Mouse (Mus musculus): ENCODE results near the gene Oat. TPM values are rescaled to one million over a fixed set of nuclear protein-coding genes. Genes with fewer than 3 reads are reported as not detected.
A peak's percentile ranks its signal among the peaks of the same experiment; 100 is the strongest.

Gene Oat
- polyA plus RNA-seq (2012; fragmentation: generic; extraction: Trizol), result 78.1 TPM
- long read RNA-seq, experiment 1, transcript Oat-201 (10 exons, 2,152 nt), result major isoform, 47 of 61 reads
- long read RNA-seq, experiment 1, partial matches to known transcripts, result 12 of 61 reads
- long read RNA-seq, experiment 1, other reads (novel, unspliced or antisense), result 2 of 61 reads
- long read RNA-seq, experiment 2, transcript Oat-201 (10 exons, 2,152 nt), result major isoform, 318 of 334 reads
- long read RNA-seq, experiment 2, partial matches to known transcripts, result 9 of 334 reads
- long read RNA-seq, experiment 2, other reads (novel, unspliced or antisense), result 7 of 334 reads

GRCm38 (mm10) chr7:132576116-132576650, at the start of gene Oat:
Gene Oat (minus strand): TSS chr7:132576398.
- peak; percentile 13 for TF ChIP-seq CTCF (IDR thresholded peaks at IDR 0.05; ENCODE audit: control insufficient read depth, insufficient read depth, insufficient read length)
- TF ChIP-seq MYOD1 (IDR thresholded peaks at IDR 0.05; ENCODE audit: control insufficient read depth, insufficient read length, low read depth), result no peak
- no peak for TF ChIP-seq MAX (IDR thresholded peaks at IDR 0.05)
- Histone ChIP-seq H3ac (ENCODE audit: control insufficient read depth, insufficient read length, low read depth) (peak within 1 kb of the TSS; percentile 39), H3K27me3 (ENCODE audit: control insufficient read depth, insufficient read depth, insufficient read length) (peaks cover 11% of the 10 kb centered on the region), H3K36me3 (ENCODE audit: control insufficient read depth, insufficient read depth) (no peaks in the 10 kb centered on the region), H3K4me3 (ENCODE audit: insufficient read depth, poor library complexity, severe bottlenecking) (peak within 1 kb of the TSS; percentile 34), H3K79me3 (ENCODE audit: low read depth) (peaks cover 35% of the 10 kb centered on the region), H3K79me2 (ENCODE audit: control insufficient read depth, insufficient read depth) (peaks cover 45% of the 10 kb centered on the region)

- Histone ChIP-seq H3K27me3 (ENCODE audit: control insufficient read depth, insufficient read depth, insufficient read length) (peaks cover 25% of the 10 kb centered on the region), H3K36me3 (ENCODE audit: control insufficient read depth, insufficient read depth) (no peaks in the 10 kb centered on the region), H3K4me3 (ENCODE audit: insufficient read depth, poor library complexity, severe bottlenecking) (no peak overlapping the region), H3K79me2 (ENCODE audit: control insufficient read depth, insufficient read depth) (no peaks in the 10 kb centered on the region), H3K79me3 (ENCODE audit: low read depth) (no peaks in the 10 kb centered on the region), H3ac (ENCODE audit: control insufficient read depth, insufficient read length, low read depth) (no peak overlapping the region)
- TF ChIP-seq MAX (IDR thresholded peaks at IDR 0.05) (no peak), CTCF (IDR thresholded peaks at IDR 0.05; ENCODE audit: control insufficient read depth, insufficient read depth, insufficient read length) (no peak), MYOD1 (IDR thresholded peaks at IDR 0.05; ENCODE audit: control insufficient read depth, insufficient read length, low read depth) (no peak), FOSL1 (IDR thresholded peaks at IDR 0.05; ENCODE audit: insufficient read depth, low read length, poor library complexity, severe bottlenecking) (no peak), USF1 (IDR thresholded peaks at IDR 0.05; ENCODE audit: low read depth) (no peak), CEBPB (IDR thresholded peaks at IDR 0.05; ENCODE audit: low read depth) (no peak), MYOG (IDR thresholded peaks at IDR 0.05; ENCODE audit: control insufficient read depth, extremely low read depth, insufficient read length) (no peak)
These were observed 48.0 kb upstream of the Oat start for GRCm38 (mm10) chr7:132624161-132624560.

GRCm38 (mm10) chr7:132619975-132620918, 44.0 kb upstream of the Oat start:
- Histone ChIP-seq H3K4me3 (ENCODE audit: insufficient read depth, poor library complexity, severe bottlenecking) (no peak overlapping the region), H3K36me3 (ENCODE audit: control insufficient read depth, insufficient read depth) (no peaks in the 10 kb centered on the region), H3K79me3 (ENCODE audit: low read depth) (no peaks in the 10 kb centered on the region), H3ac (ENCODE audit: control insufficient read depth, insufficient read length, low read depth) (no peak overlapping the region), H3K27me3 (ENCODE audit: control insufficient read depth, insufficient read depth, insufficient read length) (peaks cover 23% of the 10 kb centered on the region), H3K79me2 (ENCODE audit: control insufficient read depth, insufficient read depth) (no peaks in the 10 kb centered on the region)
- TF ChIP-seq CTCF (IDR thresholded peaks at IDR 0.05; ENCODE audit: control insufficient read depth, insufficient read depth, insufficient read length) (no peak), FOSL1 (IDR thresholded peaks at IDR 0.05; ENCODE audit: insufficient read depth, low read length, poor library complexity, severe bottlenecking) (no peak), MAX (IDR thresholded peaks at IDR 0.05) (no peak), MYOD1 (IDR thresholded peaks at IDR 0.05; ENCODE audit: control insufficient read depth, insufficient read length, low read depth) (no peak), MYOG (IDR thresholded peaks at IDR 0.05; ENCODE audit: control insufficient read depth, extremely low read depth, insufficient read length) (no peak), USF1 (IDR thresholded peaks at IDR 0.05; ENCODE audit: low read depth) (no peak), CEBPB (IDR thresholded peaks at IDR 0.05; ENCODE audit: low read depth) (no peak)

- no peaks in the 10 kb centered on the region for H3K79me2 ChIP-seq (ENCODE audit: control insufficient read depth, insufficient read depth)
- H3K79me3 ChIP-seq (ENCODE audit: low read depth), result no peaks in the 10 kb centered on the region
- no peaks in the 10 kb centered on the region for H3K36me3 ChIP-seq (ENCODE audit: control insufficient read depth, insufficient read depth)
- H3K4me3 ChIP-seq (ENCODE audit: insufficient read depth, poor library complexity, severe bottlenecking), result no peak overlapping the region
- TF ChIP-seq MAX (IDR thresholded peaks at IDR 0.05) (no peak), CTCF (IDR thresholded peaks at IDR 0.05; ENCODE audit: control insufficient read depth, insufficient read depth, insufficient read length) (no peak), FOSL1 (IDR thresholded peaks at IDR 0.05; ENCODE audit: insufficient read depth, low read length, poor library complexity, severe bottlenecking) (no peak), MYOD1 (IDR thresholded peaks at IDR 0.05; ENCODE audit: control insufficient read depth, insufficient read length, low read depth) (no peak), CEBPB (IDR thresholded peaks at IDR 0.05; ENCODE audit: low read depth) (no peak)
- H3K27me3 ChIP-seq (ENCODE audit: control insufficient read depth, insufficient read depth, insufficient read length), result peaks cover 22% of the 10 kb centered on the region
- H3ac ChIP-seq (ENCODE audit: control insufficient read depth, insufficient read length, low read depth), result no peak overlapping the region
These were observed 43.4 kb upstream of the Oat start for GRCm38 (mm10) chr7:132619549-132619948.

- Histone ChIP-seq H3K79me3 (ENCODE audit: low read depth) (no peaks in the 10 kb centered on the region), H3K36me3 (ENCODE audit: control insufficient read depth, insufficient read depth) (no peaks in the 10 kb centered on the region), H3K79me2 (ENCODE audit: control insufficient read depth, insufficient read depth) (no peaks in the 10 kb centered on the region), H3K27me3 (ENCODE audit: control insufficient read depth, insufficient read depth, insufficient read length) (peaks cover 17% of the 10 kb centered on the region), H3K4me3 (ENCODE audit: insufficient read depth, poor library complexity, severe bottlenecking) (no peak overlapping the region), H3ac (ENCODE audit: control insufficient read depth, insufficient read length, low read depth) (no peak overlapping the region)
- TF ChIP-seq MYOG (IDR thresholded peaks at IDR 0.05; ENCODE audit: control insufficient read depth, extremely low read depth, insufficient read length) (no peak), CEBPB (IDR thresholded peaks at IDR 0.05; ENCODE audit: low read depth) (no peak), FOSL1 (IDR thresholded peaks at IDR 0.05; ENCODE audit: insufficient read depth, low read length, poor library complexity, severe bottlenecking) (no peak), MAX (IDR thresholded peaks at IDR 0.05) (no peak), CTCF (IDR thresholded peaks at IDR 0.05; ENCODE audit: control insufficient read depth, insufficient read depth, insufficient read length) (no peak), USF1 (IDR thresholded peaks at IDR 0.05; ENCODE audit: low read depth) (no peak), MYOD1 (IDR thresholded peaks at IDR 0.05; ENCODE audit: control insufficient read depth, insufficient read length, low read depth) (no peak)
These were observed 40.9 kb upstream of the Oat start for GRCm38 (mm10) chr7:132617021-132617564.
